Mouse (Mus musculus) bone marrow, adult 2 months (tissue): ENCODE data around the gene Corin.

Experiments
- CTCF ChIP-seq: fragments of 200-500 bp; IDR thresholded peaks from 2 replicates; pipeline ENCODE4 v1.5.1; 2011; ENCODE audit warnings: low read length, control low read depth; ENCODE audit not compliant: control insufficient read depth, insufficient read depth
- POLR2A ChIP-seq: fragments of 200-500 bp; IDR thresholded peaks from 2 replicates; pipeline ENCODE4 v1.6.1; 2011; ENCODE audit warnings: low read depth, mild to moderate bottlenecking, control low read depth, low read length, borderline replicate concordance; ENCODE audit not compliant: control insufficient read depth

DNA sequence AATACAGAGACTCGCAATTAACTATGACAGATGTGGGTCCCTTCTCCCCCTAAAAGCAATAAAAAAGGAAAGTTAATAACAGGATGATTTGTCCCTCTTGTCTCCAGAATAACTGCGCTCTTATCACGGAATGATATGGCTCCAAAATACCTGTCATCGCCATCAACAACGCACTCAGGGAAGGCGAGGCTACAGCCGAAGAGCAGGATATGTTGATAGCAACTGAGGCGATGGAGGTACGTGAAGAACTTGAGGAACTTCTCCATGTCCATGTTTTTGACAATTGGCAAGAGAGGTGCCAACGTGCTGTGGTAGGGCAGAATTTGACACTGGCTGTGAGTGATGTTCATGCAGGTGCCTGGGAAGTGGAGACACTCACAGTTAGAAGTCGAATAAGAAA, 69.2 kb downstream of the Corin start:
- TF ChIP-seq CTCF (no peak), POLR2A (no peak)
